Mouse (Mus musculus) hindbrain, embryonic 11.5 days (tissue): ENCODE results near the gene Nelfcd. TPM values are rescaled to one million over a fixed set of nuclear protein-coding genes. Genes with fewer than 3 reads are reported as not detected.

Experiments
- ATAC-seq: fragments of 200-750 bp; cut with Nextera tagmentation; 2 replicates; pipeline ENCODE4 v1.8.0; 2017; ENCODE audit warnings: mild to moderate bottlenecking, moderate TSS enrichment, moderate library complexity; ENCODE audit not compliant: low FRiP score
- DNase-seq: peaks from one replicate; pipeline ENCODE4 v3.0.0-alpha.2; 2015; ENCODE audit warnings: low spot score
- H3K27ac ChIP-seq: fragments of 300-500 bp; sonication (generic); 2 replicates; pipeline ENCODE4 v1.5.1; 2014; ENCODE audit warnings: mild to moderate bottlenecking, low read depth, low read length
- H3K27me3 ChIP-seq: fragments of 300-500 bp; sonication (generic); 2 replicates; pipeline ENCODE4 v1.6.1; 2014; ENCODE audit warnings: mild to moderate bottlenecking, low read length, moderate library complexity, mixed read lengths; ENCODE audit not compliant: control insufficient read depth, insufficient read depth
- H3K36me3 ChIP-seq: fragments of 300-500 bp; sonication (generic); 2 replicates; pipeline ENCODE4 v1.6.1; 2014; ENCODE audit warnings: mild to moderate bottlenecking, low read length, moderate library complexity, mixed read lengths; ENCODE audit not compliant: control insufficient read depth, insufficient read depth
- H3K4me1 ChIP-seq: fragments of 300-500 bp; sonication (generic); replicated peaks from 2 replicates; pipeline ENCODE4 v1.6.1; 2014; ENCODE audit warnings: low read length, mixed read lengths; ENCODE audit not compliant: control insufficient read depth, insufficient read depth
- H3K4me2 ChIP-seq: fragments of 300-500 bp; sonication (generic); replicated peaks from 2 replicates; pipeline ENCODE4 v1.6.1; 2014; ENCODE audit warnings: mild to moderate bottlenecking, low read depth, low read length
- H3K4me3 ChIP-seq: fragments of 300-500 bp; sonication (generic); 2 replicates; pipeline ENCODE4 v1.5.1; 2014; ENCODE audit warnings: low read depth, low read length
- H3K9ac ChIP-seq: fragments of 300-500 bp; sonication (generic); 2 replicates; pipeline ENCODE4 v1.6.1; 2014; ENCODE audit warnings: low read depth, low read length
- H3K9me3 ChIP-seq: fragments of 300-500 bp; sonication (generic); 2 replicates; pipeline ENCODE4 v1.6.1; 2016; ENCODE audit warnings: low read length; ENCODE audit not compliant: control insufficient read depth
- WGBS: fragments of 180-500 bp; shearing (Covaris S2); extraction: QIAGEN DNeasy Blood & Tissue Kit; methylation state at CpG from one replicate; pipeline ENCODE4 v1.1.7; 2014; 5-methylcytosine and 5-hydroxymethylcytosine counted together
- polyA plus RNA-seq: library from polyadenylated mRNA; unstranded; fragments of >200 nt; fragmentation: Nextera tagmentation; extraction: Ambion mirVana; gene quantifications from 2 replicates; pipeline ENCODE4 v1.2.1, GENCODE M21; 2014

The Nelfcd gene
- polyA plus RNA-seq, 1 experiment from 2014 or later: 163 TPM

- no peak overlapping the region for H3K4me3 ChIP-seq
- H3K36me3 ChIP-seq: no peaks in the 10 kb centered on the region
- H3K4me1 ChIP-seq: no peaks in the 10 kb centered on the region
- H3K9me3 ChIP-seq: no peaks in the 10 kb centered on the region
- no peak overlapping the region for H3K27ac ChIP-seq
- DNase-seq (no peak), ATAC-seq (no peak)
- no peak overlapping the region for H3K4me2 ChIP-seq
- no peaks in the 10 kb centered on the region for H3K27me3 ChIP-seq
- no peak overlapping the region for H3K9ac ChIP-seq
- 81% methylated on average over 9 of the region's 9 CpGs for WGBS
These were observed 24.4 kb downstream of the Nelfcd start for GRCm38 (mm10) chr2:174439961-174440360.

- Histone ChIP-seq H3K36me3 (no peaks in the 10 kb centered on the region), H3K27ac (no peak overlapping the region), H3K4me1 (no peaks in the 10 kb centered on the region), H3K9me3 (no peaks in the 10 kb centered on the region), H3K4me2 (no peak overlapping the region), H3K9ac (no peak overlapping the region), H3K4me3 (no peak overlapping the region), H3K27me3 (no peaks in the 10 kb centered on the region)
- WGBS: 81% methylated on average over 4 of the region's 4 CpGs
- DNase-seq (no peak), ATAC-seq (no peak)
These were observed 26.3 kb downstream of the Nelfcd start for GRCm38 (mm10) chr2:174441898-174442297.

GRCm38 (mm10) chr2:174442460-174442859, 26.9 kb downstream of the Nelfcd start:
- no peak for DNase-seq
- Histone ChIP-seq H3K9ac (no peak overlapping the region), H3K27ac (no peak overlapping the region), H3K27me3 (no peaks in the 10 kb centered on the region), H3K4me3 (no peak overlapping the region), H3K4me2 (no peak overlapping the region), H3K9me3 (no peaks in the 10 kb centered on the region), H3K4me1 (no peaks in the 10 kb centered on the region), H3K36me3 (no peaks in the 10 kb centered on the region)
- ATAC-seq: no peak
- WGBS: 88% methylated on average over 9 of the region's 9 CpGs

GRCm38 (mm10) chr2:174443046-174443445, 27.4 kb downstream of the Nelfcd start:
- no peaks in the 10 kb centered on the region for H3K9me3 ChIP-seq
- WGBS: 57% methylated on average over 2 of the region's 2 CpGs
- H3K9ac ChIP-seq: no peak overlapping the region
- no peak for DNase-seq
- H3K4me3 ChIP-seq: no peak overlapping the region
- no peak for ATAC-seq
- no peaks in the 10 kb centered on the region for H3K27me3 ChIP-seq
- no peak overlapping the region for H3K27ac ChIP-seq
- H3K36me3 ChIP-seq: no peaks in the 10 kb centered on the region
- no peaks in the 10 kb centered on the region for H3K4me1 ChIP-seq
- no peak overlapping the region for H3K4me2 ChIP-seq

- Histone ChIP-seq H3K4me1 (no peaks in the 10 kb centered on the region), H3K4me3 (no peak overlapping the region), H3K9ac (no peak overlapping the region), H3K4me2 (no peak overlapping the region), H3K27me3 (no peaks in the 10 kb centered on the region), H3K9me3 (no peaks in the 10 kb centered on the region), H3K27ac (no peak overlapping the region), H3K36me3 (no peaks in the 10 kb centered on the region)
- 93% methylated on average over 7 of the region's 7 CpGs for WGBS
- no peak for DNase-seq
- no peak for ATAC-seq
These were observed 28.8 kb downstream of the Nelfcd start for GRCm38 (mm10) chr2:174444359-174444758.

GRCm38 (mm10) chr2:174445018-174445417, 29.4 kb downstream of the Nelfcd start:
- no peaks in the 10 kb centered on the region for H3K4me1 ChIP-seq
- H3K27me3 ChIP-seq: no peaks in the 10 kb centered on the region
- DNase-seq (no peak), ATAC-seq (no peak)
- H3K4me3 ChIP-seq: no peak overlapping the region
- WGBS: 86% methylated on average over 6 of the region's 6 CpGs
- no peak overlapping the region for H3K4me2 ChIP-seq
- H3K36me3 ChIP-seq: no peaks in the 10 kb centered on the region
- no peak overlapping the region for H3K9ac ChIP-seq
- no peak overlapping the region for H3K27ac ChIP-seq
- H3K9me3 ChIP-seq: no peaks in the 10 kb centered on the region

- no peak overlapping the region for H3K4me2 ChIP-seq
- no peak for DNase-seq
- H3K27ac ChIP-seq: no peak overlapping the region
- no peaks in the 10 kb centered on the region for H3K4me1 ChIP-seq
- H3K9ac ChIP-seq: no peak overlapping the region
- ATAC-seq: no peak
- H3K9me3 ChIP-seq: no peaks in the 10 kb centered on the region
- H3K4me3 ChIP-seq: no peak overlapping the region
- H3K36me3 ChIP-seq: no peaks in the 10 kb centered on the region
- no peaks in the 10 kb centered on the region for H3K27me3 ChIP-seq
- 41% methylated on average over 7 of the region's 7 CpGs for WGBS
These were observed 30.9 kb downstream of the Nelfcd start for GRCm38 (mm10) chr2:174446492-174446891.

- no peak overlapping the region for H3K4me2 ChIP-seq
- DNase-seq: no peak
- no peaks in the 10 kb centered on the region for H3K36me3 ChIP-seq
- WGBS: 69% methylated on average over 8 of the region's 8 CpGs
- H3K27ac ChIP-seq: no peak overlapping the region
- H3K9ac ChIP-seq: no peak overlapping the region
- H3K27me3 ChIP-seq: no peaks in the 10 kb centered on the region
- no peak for ATAC-seq
- H3K4me1 ChIP-seq: no peaks in the 10 kb centered on the region
- no peaks in the 10 kb centered on the region for H3K9me3 ChIP-seq
- no peak overlapping the region for H3K4me3 ChIP-seq
These were observed 31.3 kb downstream of the Nelfcd start for GRCm38 (mm10) chr2:174446905-174447304.

- no peaks in the 10 kb centered on the region for H3K4me1 ChIP-seq
- 84% methylated on average over 4 of the region's 4 CpGs for WGBS
These were observed 32.8 kb downstream of the Nelfcd start for GRCm38 (mm10) chr2:174448405-174448804.

More at GRCm38 (mm10) chr2:174448405-174448804, 32.8 kb downstream of the Nelfcd start:
- no peak overlapping the region for H3K9ac ChIP-seq
- H3K4me3 ChIP-seq: no peak overlapping the region
- H3K27ac ChIP-seq: no peak overlapping the region
- H3K9me3 ChIP-seq: no peaks in the 10 kb centered on the region
- ATAC-seq (no peak), DNase-seq (no peak)
- H3K4me2 ChIP-seq: no peak overlapping the region
- no peaks in the 10 kb centered on the region for H3K36me3 ChIP-seq
- no peaks in the 10 kb centered on the region for H3K27me3 ChIP-seq
